Mouse (Mus musculus) forebrain, postnatal 0 days (tissue): ENCODE data around the gene Rps7. TPM values are rescaled to one million over a fixed set of nuclear protein-coding genes. Genes with fewer than 3 reads are reported as not detected.

Experiments
- ATAC-seq: fragments of 200-750 bp; cut with Nextera tagmentation; 2 replicates; pipeline ENCODE4 v1.8.0; 2017; ENCODE audit warnings: mild to moderate bottlenecking, moderate library complexity
- DNase-seq: peaks from one replicate; pipeline ENCODE4 v3.0.0-alpha.2; 2015
- H3K27ac ChIP-seq: fragments of 300-500 bp; sonication (generic); 2 replicates; pipeline ENCODE4 v1.5.1; 2014; ENCODE audit warnings: low read depth, mild to moderate bottlenecking, antibody characterized with exemption, low read length, moderate library complexity, mixed read lengths
- H3K27me3 ChIP-seq: fragments of 300-500 bp; sonication (generic); 2 replicates; pipeline ENCODE4 v1.6.1; 2014; ENCODE audit warnings: mild to moderate bottlenecking, low read length, mixed read lengths; ENCODE audit not compliant: insufficient read depth
- H3K36me3 ChIP-seq: fragments of 300-500 bp; sonication (generic); 2 replicates; pipeline ENCODE4 v1.6.1; 2014; ENCODE audit warnings: mild to moderate bottlenecking, moderate library complexity; ENCODE audit not compliant: insufficient read depth
- H3K4me1 ChIP-seq: fragments of 300-500 bp; sonication (generic); 2 replicates; pipeline ENCODE4 v1.6.1; 2014; ENCODE audit warnings: antibody characterized with exemption; ENCODE audit not compliant: insufficient read depth
- H3K4me2 ChIP-seq: fragments of 300-500 bp; sonication (generic); 2 replicates; pipeline ENCODE4 v1.6.1; 2014; ENCODE audit warnings: low read depth, mild to moderate bottlenecking, moderate library complexity
- H3K4me3 ChIP-seq: fragments of 300-500 bp; sonication (generic); 2 replicates; pipeline ENCODE4 v1.5.1; 2014; ENCODE audit warnings: low read depth, low read length, mixed read lengths
- H3K9ac ChIP-seq: fragments of 300-500 bp; sonication (generic); 2 replicates; pipeline ENCODE4 v1.6.1; 2014; ENCODE audit warnings: mild to moderate bottlenecking
- H3K9me3 ChIP-seq: fragments of 300-500 bp; sonication (generic); 2 replicates; pipeline ENCODE4 v1.6.1; 2016; ENCODE audit warnings: low read length
- CTCF ChIP-seq: sonication (generic); IDR thresholded peaks from 2 replicates; pipeline ENCODE4 v1.5.1; 2016; ENCODE audit warnings: antibody characterized with exemption, control low read depth, low read depth
- WGBS: fragments of 180-500 bp; shearing (Covaris S2); extraction: QIAGEN DNeasy Blood & Tissue Kit; methylation state at CpG from one replicate; pipeline ENCODE4 v1.1.7; 2014; 5-methylcytosine and 5-hydroxymethylcytosine counted together
- polyA plus RNA-seq: library from polyadenylated mRNA; unstranded; fragments of >200 nt; fragmentation: Nextera tagmentation; extraction: Ambion mirVana; gene quantifications from 2 replicates; pipeline ENCODE4 v1.2.1, GENCODE M21; 2015
- total RNA-seq: library from RNA; depleted of rRNA; stranded (reverse); fragments of >200 nt; gene quantifications from 2 replicates; pipeline ENCODE4 v1.2.3, GENCODE M21; 2014

The Rps7 gene
- total and polyA plus RNA-seq, 2 experiments from 2014 or later, result 605 to 1,274 TPM

DNA sequence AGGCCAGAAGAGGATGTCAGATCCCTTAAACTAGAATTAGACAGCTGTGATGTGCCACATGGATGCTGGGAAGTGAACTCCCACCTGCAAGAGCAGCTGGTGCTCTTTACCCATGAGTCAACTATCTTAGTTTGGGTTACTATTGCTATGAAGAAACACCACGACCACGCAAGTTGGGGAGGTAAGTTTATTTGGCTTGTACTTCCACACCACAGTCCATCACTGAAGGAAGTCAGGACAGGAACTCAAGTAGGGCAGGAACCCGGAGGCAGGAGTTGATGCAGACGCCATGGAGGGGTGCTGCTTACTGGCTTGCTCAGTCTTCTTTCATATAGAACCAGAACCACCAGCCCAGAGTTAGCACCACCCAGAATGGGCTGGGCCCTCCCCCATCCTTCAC lies 8.7 kb downstream of the Rps7 start:
- ATAC-seq, result no peak
- TF ChIP-seq CTCF, result no peak
- WGBS, result 86% methylated on average over 4 of the region's 4 CpGs
- H3K36me3 ChIP-seq, result peaks cover 41% of the 10 kb centered on the region
- no peak overlapping the region for H3K27ac ChIP-seq
- H3K4me1 ChIP-seq, result no peaks in the 10 kb centered on the region
- no peaks in the 10 kb centered on the region for H3K9me3 ChIP-seq
- no peaks in the 10 kb centered on the region for H3K27me3 ChIP-seq
- H3K9ac ChIP-seq, result no peak overlapping the region
- H3K4me3 ChIP-seq, result no peak overlapping the region
- H3K4me2 ChIP-seq, result no peak overlapping the region
- no peak for DNase-seq

DNA sequence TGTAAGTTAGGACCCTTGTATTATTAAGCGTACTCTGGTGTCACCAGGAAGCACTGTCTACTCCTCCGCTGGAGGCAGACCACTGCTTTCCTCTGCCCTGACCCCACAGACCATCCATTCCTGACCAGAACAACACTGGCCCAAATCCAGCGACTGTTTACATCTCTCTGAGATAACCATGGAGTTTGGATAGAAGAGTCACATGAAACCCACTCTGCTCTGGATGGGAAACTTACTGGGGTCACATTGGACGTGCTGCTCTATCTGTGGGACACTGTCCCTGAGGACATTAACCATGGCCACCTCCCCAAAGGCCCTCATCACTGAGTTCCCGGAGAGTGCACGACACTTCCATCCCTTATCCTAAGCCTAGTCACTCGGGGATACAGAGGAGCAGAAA lies 10.3 kb downstream of the Rps7 start:
- ATAC-seq, result no peak
- H3K4me3 ChIP-seq, result no peak overlapping the region
- no peaks in the 10 kb centered on the region for H3K27me3 ChIP-seq
- H3K27ac ChIP-seq, result no peak overlapping the region
- no peak overlapping the region for H3K4me2 ChIP-seq
- no peak for TF ChIP-seq CTCF
- no peaks in the 10 kb centered on the region for H3K9me3 ChIP-seq
- whole genome bisulfite sequencing, result 85% methylated on average over 7 of the region's 7 CpGs
- no peak for DNase-seq
- no peak overlapping the region for H3K9ac ChIP-seq
- H3K4me1 ChIP-seq, result no peaks in the 10 kb centered on the region
- peaks cover 24% of the 10 kb centered on the region for H3K36me3 ChIP-seq

DNA sequence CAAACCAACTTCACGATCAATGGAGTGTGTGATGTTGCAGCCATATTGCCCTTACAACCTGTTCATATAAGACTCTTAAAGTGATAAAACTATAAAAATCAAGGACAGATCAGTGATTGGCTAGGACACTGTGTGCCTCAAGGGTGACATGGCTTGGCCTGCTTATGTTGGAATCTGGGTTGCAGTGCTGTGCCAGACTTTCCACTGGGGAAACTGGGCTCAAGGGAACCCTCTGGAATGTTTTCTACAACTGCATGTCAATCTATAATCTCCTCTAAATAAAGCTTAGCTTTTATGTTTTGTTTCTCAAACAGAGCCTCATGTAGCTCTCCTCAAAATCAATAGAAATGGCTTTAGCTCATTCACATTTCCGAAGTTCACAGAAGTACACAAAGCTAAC lies 11.5 kb downstream of the Rps7 start:
- Histone ChIP-seq H3K36me3 (peaks cover 13% of the 10 kb centered on the region), H3K9me3 (no peaks in the 10 kb centered on the region), H3K27me3 (no peaks in the 10 kb centered on the region), H3K4me3 (no peak overlapping the region), H3K9ac (no peak overlapping the region), H3K27ac (no peak overlapping the region), H3K4me1 (no peaks in the 10 kb centered on the region), H3K4me2 (no peak overlapping the region)
- no peak for ATAC-seq
- DNase-seq, result no peak
- 85% methylated on average over 2 of the region's 2 CpGs for WGBS
- no peak for TF ChIP-seq CTCF

- DNase-seq (no peak), ATAC-seq (no peak)
- peaks cover 4% of the 10 kb centered on the region for H3K36me3 ChIP-seq
- H3K4me3 ChIP-seq, result no peak within 1 kb of the TSS
- no peak within 1 kb of the TSS for H3K9ac ChIP-seq
- no peak within 1 kb of the TSS for H3K27ac ChIP-seq
- no peak within 1 kb of the TSS for H3K4me2 ChIP-seq
- WGBS, result 65% methylated on average over 5 of the region's 5 CpGs
- TF ChIP-seq CTCF, result no peak
- H3K27me3 ChIP-seq, result no peaks in the 10 kb centered on the region
- no peaks in the 10 kb centered on the region for H3K4me1 ChIP-seq
- H3K9me3 ChIP-seq, result no peaks in the 10 kb centered on the region
Observed at GRCm38 (mm10) chr12:28623195-28623594, 12.6 kb downstream of the Rps7 start, which contains the start of gene Colec11. Gene Colec11, minus strand, starts transcription at chr12:28623377.

- no peak for ATAC-seq
- Histone ChIP-seq H3K36me3 (no peaks in the 10 kb centered on the region), H3K27ac (no peak overlapping the region), H3K4me2 (no peak overlapping the region), H3K9me3 (no peaks in the 10 kb centered on the region), H3K27me3 (no peaks in the 10 kb centered on the region), H3K4me1 (no peaks in the 10 kb centered on the region), H3K4me3 (no peak overlapping the region), H3K9ac (no peak overlapping the region)
- no peak for TF ChIP-seq CTCF
- no peak for DNase-seq
- WGBS, result 79% methylated on average over 1 of the region's 1 CpGs
Observed at GRCm38 (mm10) chr12:28622641-28623040, 13.1 kb downstream of the Rps7 start.

GRCm38 (mm10) chr12:28622167-28622532 lies 13.6 kb downstream of the Rps7 start:
- H3K4me3 ChIP-seq, result no peak overlapping the region
- no peak for ATAC-seq
- no peaks in the 10 kb centered on the region for H3K9me3 ChIP-seq
- no peaks in the 10 kb centered on the region for H3K27me3 ChIP-seq
- H3K36me3 ChIP-seq, result no peaks in the 10 kb centered on the region
- H3K27ac ChIP-seq, result no peak overlapping the region
- H3K4me1 ChIP-seq, result no peaks in the 10 kb centered on the region
- H3K4me2 ChIP-seq, result no peak overlapping the region
- WGBS, result 41% methylated on average over 5 of the region's 5 CpGs
- no peak for DNase-seq
- no peak for TF ChIP-seq CTCF
- H3K9ac ChIP-seq, result no peak overlapping the region

- 28% methylated on average over 7 of the region's 7 CpGs for WGBS
Observed at GRCm38 (mm10) chr12:28621451-28622166, 14.1 kb downstream of the Rps7 start.

More at GRCm38 (mm10) chr12:28621451-28622166, 14.1 kb downstream of the Rps7 start:
- Histone ChIP-seq H3K27ac (no peak overlapping the region), H3K27me3 (no peaks in the 10 kb centered on the region), H3K9ac (no peak overlapping the region), H3K4me1 (no peaks in the 10 kb centered on the region), H3K9me3 (no peaks in the 10 kb centered on the region), H3K4me2 (no peak overlapping the region), H3K36me3 (no peaks in the 10 kb centered on the region), H3K4me3 (no peak overlapping the region)
- no peak for DNase-seq
- no peak; the same call in 1 of the 2 replicates for ATAC-seq
- TF ChIP-seq CTCF, result peak; percentile 43; the same call in 1 of the 2 replicates
